Mouse (Mus musculus) hindbrain, embryonic 11.5 days (tissue): ENCODE data around the gene Fndc7. TPM values are rescaled to one million over a fixed set of nuclear protein-coding genes. Genes with fewer than 3 reads are reported as not detected.
"Not testable (repeated sequence)": the region's sequence is repeated elsewhere in the genome, so short reads cannot be mapped to it uniquely, and the experiment has no call there.

Experiments
- ATAC-seq: fragments of 200-750 bp; cut with Nextera tagmentation; 2 replicates; pipeline ENCODE4 v1.8.0; 2017; ENCODE audit warnings: mild to moderate bottlenecking, moderate TSS enrichment, moderate library complexity; ENCODE audit not compliant: low FRiP score
- DNase-seq: peaks from one replicate; pipeline ENCODE4 v3.0.0-alpha.2; 2015; ENCODE audit warnings: low spot score
- H3K27ac ChIP-seq: fragments of 300-500 bp; sonication (generic); 2 replicates; pipeline ENCODE4 v1.5.1; 2014; ENCODE audit warnings: mild to moderate bottlenecking, low read depth, low read length
- H3K27me3 ChIP-seq: fragments of 300-500 bp; sonication (generic); 2 replicates; pipeline ENCODE4 v1.6.1; 2014; ENCODE audit warnings: mild to moderate bottlenecking, low read length, moderate library complexity, mixed read lengths; ENCODE audit not compliant: control insufficient read depth, insufficient read depth
- H3K36me3 ChIP-seq: fragments of 300-500 bp; sonication (generic); 2 replicates; pipeline ENCODE4 v1.6.1; 2014; ENCODE audit warnings: mild to moderate bottlenecking, low read length, moderate library complexity, mixed read lengths; ENCODE audit not compliant: control insufficient read depth, insufficient read depth
- H3K4me1 ChIP-seq: fragments of 300-500 bp; sonication (generic); replicated peaks from 2 replicates; pipeline ENCODE4 v1.6.1; 2014; ENCODE audit warnings: low read length, mixed read lengths; ENCODE audit not compliant: control insufficient read depth, insufficient read depth
- H3K4me2 ChIP-seq: fragments of 300-500 bp; sonication (generic); replicated peaks from 2 replicates; pipeline ENCODE4 v1.6.1; 2014; ENCODE audit warnings: mild to moderate bottlenecking, low read depth, low read length
- H3K4me3 ChIP-seq: fragments of 300-500 bp; sonication (generic); 2 replicates; pipeline ENCODE4 v1.5.1; 2014; ENCODE audit warnings: low read depth, low read length
- H3K9ac ChIP-seq: fragments of 300-500 bp; sonication (generic); 2 replicates; pipeline ENCODE4 v1.6.1; 2014; ENCODE audit warnings: low read depth, low read length
- H3K9me3 ChIP-seq: fragments of 300-500 bp; sonication (generic); 2 replicates; pipeline ENCODE4 v1.6.1; 2016; ENCODE audit warnings: low read length; ENCODE audit not compliant: control insufficient read depth
- WGBS: fragments of 180-500 bp; shearing (Covaris S2); extraction: QIAGEN DNeasy Blood & Tissue Kit; methylation state at CpG from one replicate; pipeline ENCODE4 v1.1.7; 2014; 5-methylcytosine and 5-hydroxymethylcytosine counted together
- polyA plus RNA-seq: library from polyadenylated mRNA; unstranded; fragments of >200 nt; fragmentation: Nextera tagmentation; extraction: Ambion mirVana; gene quantifications from 2 replicates; pipeline ENCODE4 v1.2.1, GENCODE M21; 2014

Fndc7 gene
- polyA plus RNA-seq, 1 experiment from 2014 or later, result not detected

GRCm38 (mm10) chr3:108884706-108885289 lies 5.0 kb downstream of the Fndc7 start:
- H3K9me3 ChIP-seq, result no peaks in the 10 kb centered on the region
- 0 out of 2 replicates have a peak overlapping the region, but pooled peaks have one; percentile 7 for H3K27ac ChIP-seq
- no peaks in the 10 kb centered on the region for H3K4me1 ChIP-seq
- DNase-seq, result no peak
- WGBS, result 61% methylated on average over 8 of the region's 8 CpGs
- H3K9ac ChIP-seq, result no peak overlapping the region
- ATAC-seq, result no peak
- no peak overlapping the region for H3K4me2 ChIP-seq
- H3K36me3 ChIP-seq, result no peaks in the 10 kb centered on the region
- no peak overlapping the region for H3K4me3 ChIP-seq
- no peaks in the 10 kb centered on the region for H3K27me3 ChIP-seq

GRCm38 (mm10) chr3:108883067-108883466 lies 6.7 kb downstream of the Fndc7 start:
- 94% methylated on average over 2 of the region's 2 CpGs for WGBS
- Histone ChIP-seq H3K27ac (no peak overlapping the region), H3K9ac (no peak overlapping the region), H3K4me3 (no peak overlapping the region), H3K9me3 (no peaks in the 10 kb centered on the region), H3K27me3 (no peaks in the 10 kb centered on the region), H3K36me3 (no peaks in the 10 kb centered on the region), H3K4me2 (no peak overlapping the region), H3K4me1 (no peaks in the 10 kb centered on the region)
- no peak for ATAC-seq
- no peak for DNase-seq

- not testable (repeated sequence) for H3K4me3 ChIP-seq, H3K4me2 ChIP-seq, DNase-seq, H3K36me3 ChIP-seq, H3K27ac ChIP-seq, ATAC-seq, H3K27me3 ChIP-seq, H3K9me3 ChIP-seq, H3K9ac ChIP-seq, H3K4me1 ChIP-seq
- 21% methylated on average over 4 of the region's 4 CpGs for WGBS
Measured at GRCm38 (mm10) chr3:108881873-108882272, 7.9 kb downstream of the Fndc7 start.

- no peak overlapping the region for H3K27ac ChIP-seq
- ATAC-seq, result peak; percentile 25; the same call in 1 of the 2 replicates
Measured at GRCm38 (mm10) chr3:108880544-108881507, 9.0 kb downstream of the Fndc7 start.

DNA sequence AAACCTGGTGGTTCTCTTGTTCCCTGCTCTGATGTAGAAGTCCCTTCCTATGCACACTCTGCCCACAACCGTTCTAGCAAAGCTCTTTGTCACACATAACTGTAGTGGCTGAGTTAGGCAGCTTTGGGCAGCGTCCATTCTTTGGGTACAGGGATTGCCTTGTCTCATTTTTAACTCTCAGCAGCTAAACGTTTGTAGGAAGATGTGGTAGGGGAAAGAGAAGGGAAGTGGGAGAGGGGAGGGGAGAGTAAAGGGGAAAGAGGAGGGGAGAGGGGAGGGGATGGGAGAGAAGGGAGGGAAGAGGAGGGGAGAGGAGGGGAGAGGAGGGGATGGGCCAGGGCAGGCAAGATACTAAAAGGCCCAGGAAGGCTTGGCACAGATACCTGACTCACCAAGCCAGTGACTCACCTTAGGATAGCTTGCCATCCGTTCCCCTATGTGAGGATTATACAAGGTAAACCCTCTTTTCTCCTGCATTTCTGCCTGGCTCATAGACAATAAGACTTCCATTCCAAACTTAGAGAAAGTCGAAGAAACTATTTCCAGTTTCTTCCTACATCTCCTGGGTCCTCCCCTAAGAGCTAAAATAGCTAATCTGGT lies 9.9 kb downstream of the Fndc7 start:
- Histone ChIP-seq H3K4me1 (no peaks in the 10 kb centered on the region), H3K27me3 (no peaks in the 10 kb centered on the region), H3K4me2 (no peak overlapping the region), H3K4me3 (no peak overlapping the region), H3K27ac (no peak overlapping the region), H3K36me3 (no peaks in the 10 kb centered on the region), H3K9me3 (no peaks in the 10 kb centered on the region), H3K9ac (no peak overlapping the region)
- WGBS, result 64% methylated on average over 5 of the region's 5 CpGs
- DNase-seq (no peak), ATAC-seq (no peak)

More at GRCm38 (mm10) chr3:108880544-108881507, 9.0 kb downstream of the Fndc7 start:
- no peaks in the 10 kb centered on the region for H3K27me3 ChIP-seq
- no peaks in the 10 kb centered on the region for H3K9me3 ChIP-seq
- no peak overlapping the region for H3K9ac ChIP-seq
- H3K4me3 ChIP-seq, result no peak overlapping the region
- no peaks in the 10 kb centered on the region for H3K36me3 ChIP-seq
- WGBS, result 62% methylated on average over 28 of the region's 28 CpGs
- no peak for DNase-seq
- H3K4me2 ChIP-seq, result no peak overlapping the region
- no peaks in the 10 kb centered on the region for H3K4me1 ChIP-seq

DNA sequence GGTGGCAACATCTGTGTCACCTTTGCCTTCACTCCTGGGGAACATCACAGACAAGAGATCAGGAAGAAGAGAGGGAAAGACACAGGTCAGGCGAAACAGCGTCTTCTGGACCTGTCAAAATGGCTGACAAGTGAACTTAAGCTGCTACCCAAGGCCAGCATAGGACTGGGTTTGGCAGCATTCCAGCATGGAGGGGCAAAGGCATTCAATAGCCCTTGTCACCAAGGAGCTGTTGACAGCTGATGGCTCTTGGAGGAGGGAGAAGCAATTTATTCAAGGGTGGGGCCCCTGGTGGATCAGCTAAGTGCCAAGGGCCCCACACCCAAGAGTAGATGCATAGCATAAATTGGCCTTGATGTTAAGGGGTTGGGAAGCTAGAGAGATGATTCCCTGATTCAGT lies 10.7 kb downstream of the Fndc7 start:
- no peak overlapping the region for H3K27ac ChIP-seq
- no peaks in the 10 kb centered on the region for H3K36me3 ChIP-seq
- 88% methylated on average over 2 of the region's 2 CpGs for WGBS
- DNase-seq (no peak), ATAC-seq (no peak)
- H3K9me3 ChIP-seq, result no peaks in the 10 kb centered on the region
- no peak overlapping the region for H3K4me3 ChIP-seq
- no peak overlapping the region for H3K4me2 ChIP-seq
- H3K4me1 ChIP-seq, result no peaks in the 10 kb centered on the region
- no peaks in the 10 kb centered on the region for H3K27me3 ChIP-seq
- H3K9ac ChIP-seq, result no peak overlapping the region

DNA sequence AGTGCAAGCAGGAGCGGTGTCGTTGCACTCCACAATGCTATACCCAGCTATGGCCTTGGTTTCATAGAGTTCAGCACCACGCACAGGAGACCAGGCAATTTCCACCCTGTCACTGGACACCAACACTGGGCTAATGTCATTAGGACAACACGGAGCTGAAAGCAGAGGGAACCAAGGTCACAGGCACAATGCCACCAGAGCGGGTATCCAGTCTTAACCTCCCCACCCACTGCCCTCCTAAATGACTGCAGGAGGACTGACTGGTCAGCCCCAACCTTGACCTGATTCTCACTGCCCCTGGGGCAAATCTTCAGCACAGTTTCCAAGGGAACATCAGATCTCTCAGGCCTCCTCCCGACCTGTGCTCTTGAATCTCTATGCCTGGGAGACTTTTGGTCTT lies 19.2 kb downstream of the Fndc7 start:
- H3K36me3 ChIP-seq, result no peaks in the 10 kb centered on the region
- H3K4me1 ChIP-seq, result no peaks in the 10 kb centered on the region
- no peak overlapping the region for H3K9ac ChIP-seq
- H3K9me3 ChIP-seq, result no peaks in the 10 kb centered on the region
- H3K4me3 ChIP-seq, result no peak overlapping the region
- no peak overlapping the region for H3K4me2 ChIP-seq
- no peaks in the 10 kb centered on the region for H3K27me3 ChIP-seq
- H3K27ac ChIP-seq, result no peak overlapping the region
- 73% methylated on average over 6 of the region's 6 CpGs for WGBS
- no peak for DNase-seq
- no peak for ATAC-seq

- Histone ChIP-seq H3K4me2 (no peak overlapping the region), H3K4me1 (no peaks in the 10 kb centered on the region), H3K27ac (no peak overlapping the region), H3K9me3 (no peaks in the 10 kb centered on the region), H3K4me3 (no peak overlapping the region), H3K9ac (no peak overlapping the region), H3K36me3 (no peaks in the 10 kb centered on the region), H3K27me3 (no peaks in the 10 kb centered on the region)
- WGBS, result 86% methylated on average over 3 of the region's 3 CpGs
- ATAC-seq (no peak), DNase-seq (no peak)
Measured at GRCm38 (mm10) chr3:108867449-108867848, 22.4 kb downstream of the Fndc7 start.
